ENCODE assay signal across 11 mouse cellular contexts in genomic region chr19:6445761-6446423, GRCm38 (mm10). TPM values are rescaled to one million over a fixed set of nuclear protein-coding genes. Genes with fewer than 3 reads are reported as not detected.
DNase-seq lines count a peak whose midpoint lies in the region; ATAC-seq and TF ChIP-seq lines count a peak whose summit lies in the region.
"Had no signal": no experiment of that assay in that cellular context is flagged by ENCODE, and none has a peak within 500 bp of the region (broad histone marks: within the 10 kb centered on the region; RNA-seq: fewer than 3 reads in every experiment).

No protein-coding gene starts in this region.

- peak in 1 of 2 experiments; percentile 43 for DNase-seq in left cerebral cortex, adult 2 months (ENCODE audit: extremely low spot score in 1 of 2, low spot score in 2 of 2)
- DNase-seq in left cerebral cortex, adult 8-10 months (ENCODE audit: low spot score in 2 of 2): no peak
- DNase-seq in embryo, embryonic 10.5 days (ENCODE audit: low spot score): peak; percentile 73
- peak; percentile 80 for DNase-seq in hindbrain, embryonic 10.5 days (ENCODE audit: low spot score)
- DNase-seq in neural tube, embryonic 10.5 days (ENCODE audit: extremely low spot score, low spot score): peak; percentile 57
- no peak for DNase-seq in adrenal gland, adult 18-20 months (ENCODE audit: low spot score in 2 of 2)
- DNase-seq in adrenal gland, postnatal 10 days: no peak
- DNase-seq: kidney, adult 18-20 months; thymus, adult 2 months had no signal

- H3K27ac ChIP-seq in left cerebral cortex, adult 2 months: peak overlapping the region; percentile 76
- H3K27ac ChIP-seq in hindbrain, embryonic 10.5 days: peak overlapping the region; percentile 81

- intact Hi-C loops in left cerebral cortex, adult 2 months (cut with DNase I): no loop called here

- no peak overlapping the region for H3K4me3 ChIP-seq in left cerebral cortex, adult 2 months
- peak overlapping the region; percentile 29 for H3K4me3 ChIP-seq in hindbrain, embryonic 10.5 days

- no peak for TF ChIP-seq CTCF in left cerebral cortex, adult 2 months (IDR thresholded peaks at IDR 0.05)

- H3K4me1 ChIP-seq in hindbrain, embryonic 10.5 days (replicated peaks): peaks cover 63% of the 10 kb centered on the region

- H3K9me3 ChIP-seq in hindbrain, embryonic 10.5 days: no peaks in the 10 kb centered on the region

- ATAC-seq in granulocyte monocyte progenitor cell, adult 5-6 weeks (replicated peaks; ENCODE audit: poor library complexity, severe bottlenecking): no peak

- peaks cover 38% of the 10 kb centered on the region for H3K27me3 ChIP-seq in hindbrain, embryonic 10.5 days (ENCODE audit: insufficient read depth, poor library complexity, severe bottlenecking)

- no peaks in the 10 kb centered on the region for H3K36me3 ChIP-seq in hindbrain, embryonic 10.5 days

- 19% methylated on average over 10 of the region's 10 CpGs for WGBS in hindbrain, embryonic 10.5 days

RNA-seq across cellular contexts. Expression of gene Nrxn2, which starts 27.4 kb away (rescaled TPM):
- total RNA-seq in left cerebral cortex, adult 2 months (2021): 100 to 1,000 TPM; 618 to 620 TPM
- 100 to 1,000 TPM; 469 to 523 (median 497) TPM for total RNA-seq in left cerebral cortex, adult 8-10 months (2022)
- 4.4 and 13.2 TPM in 2 replicates for polyA plus RNA-seq in hindbrain, embryonic 10.5 days (2016; fragmentation: Nextera tagmentation; extraction: Ambion mirVana)
- 1 to 10 TPM; 6.8 to 7.4 TPM for total RNA-seq in adrenal gland, adult 18-20 months (2021)
- not detected in 2 replicates for total RNA-seq in granulocyte monocyte progenitor cell, adult 5-6 weeks (2014; fragmentation: Nextera tagmentation)
- not detected in 2 replicates for total RNA-seq in granulocyte monocyte progenitor cell, adult 5-6 weeks (2017)
- total RNA-seq in adrenal gland, postnatal 10 days (2021): 10 to 100 TPM in 1 of 2 experiments, 1 to 10 TPM in 1; 7.5 to 14.5 TPM
- total RNA-seq: common myeloid progenitor, adult 5-6 weeks had no signal

RNA-seq across cellular contexts. Expression of gene Rasgrp2, which starts 46.8 kb away (rescaled TPM):
- 10 to 100 TPM; 61.1 to 72.2 TPM for total RNA-seq in left cerebral cortex, adult 2 months (2021)
- 100 to 1,000 TPM; 107 to 128 (median 115) TPM for total RNA-seq in left cerebral cortex, adult 8-10 months (2022)
- polyA plus RNA-seq in hindbrain, embryonic 10.5 days (2016; fragmentation: Nextera tagmentation; extraction: Ambion mirVana): 20.5 and 20.7 TPM in 2 replicates
- total RNA-seq in adrenal gland, adult 18-20 months (2021): 10 to 100 TPM; 38.0 to 44.8 TPM
- 279 and 345 TPM in 2 replicates for total RNA-seq in granulocyte monocyte progenitor cell, adult 5-6 weeks (2014; fragmentation: Nextera tagmentation)
- 308 and 310 TPM in 2 replicates for total RNA-seq in granulocyte monocyte progenitor cell, adult 5-6 weeks (2017)
- 10 to 100 TPM; 53.2 to 54.9 TPM for total RNA-seq in adrenal gland, postnatal 10 days (2021)

Comparison
In these comparisons a context has a peak if more than half of its experiments do, and no peak if none do; other contexts are left out.
1. DNase-seq: peak in embryo, embryonic 10.5 days (single experiment), hindbrain, embryonic 10.5 days (single experiment) and neural tube, embryonic 10.5 days (single experiment); none in left cerebral cortex, adult 8-10 months (0 of 2), adrenal gland, adult 18-20 months (0 of 2) and adrenal gland, postnatal 10 days (single experiment).
2. RNA of gene Nrxn2, which starts 27.4 kb away (total RNA-seq): 618 to 620 TPM in left cerebral cortex, adult 2 months and 469 to 523 TPM in left cerebral cortex, adult 8-10 months; 7.5 to 14.5 TPM in adrenal gland, postnatal 10 days, 6.8 to 7.4 TPM in adrenal gland, adult 18-20 months and not detected in granulocyte monocyte progenitor cell, adult 5-6 weeks; every median in the first group is over 10 times any median in the second.